Mouse (Mus musculus) G1E (cell line): ENCODE measurements around the gene Cacng7. TPM values are rescaled to one million over a fixed set of nuclear protein-coding genes. Genes with fewer than 3 reads are reported as not detected.

Experiments used
- ATAC-seq: 2 replicates; pipeline ENCODE4 v1.8.0; 2016; ENCODE audit warnings: mild to moderate bottlenecking; ENCODE audit not compliant: insufficient number of reproducible peaks, poor library complexity, low FRiP score, severe bottlenecking; ENCODE audit errors: extremely low read depth
- DNase-seq: peaks from one replicate; pipeline ENCODE4 v3.0.0; 2012; ENCODE audit warnings: low spot score
- H3K27me3 ChIP-seq: 2 replicates; pipeline ENCODE4 v1.6.1; 2012; ENCODE audit warnings: mild to moderate bottlenecking, low read length, inconsistent platforms; ENCODE audit not compliant: insufficient read depth
- H3K36me3 ChIP-seq: replicated peaks from 2 replicates; pipeline ENCODE3; 2012; ENCODE audit warnings: mild to moderate bottlenecking, inconsistent platforms
- H3K4me1 ChIP-seq: 2 replicates; pipeline ENCODE4 v1.6.1; 2012; ENCODE audit warnings: low read depth, low read length, inconsistent platforms, mixed read lengths; ENCODE audit not compliant: insufficient read depth
- H3K4me3 ChIP-seq: 2 replicates; pipeline ENCODE4 v1.5.1; 2012; ENCODE audit warnings: low read depth, mild to moderate bottlenecking, inconsistent platforms, low read length, moderate library complexity, mixed read lengths
- H3K9me3 ChIP-seq: replicated peaks from 2 replicates; pipeline ENCODE4 v1.6.1; 2012; ENCODE audit warnings: inconsistent platforms
- CTCF ChIP-seq: IDR thresholded peaks from 2 replicates; pipeline ENCODE4 v1.5.1; 2012; ENCODE audit warnings: low read depth, low read length, inconsistent platforms, mixed read lengths
- GATA1 ChIP-seq: IDR thresholded peaks from 2 replicates; pipeline ENCODE4 v1.6.1; 2012; ENCODE audit warnings: borderline replicate concordance, low read length, inconsistent platforms, mixed read lengths
- GATA2 ChIP-seq: IDR thresholded peaks from 2 replicates; pipeline ENCODE4 v1.6.1; 2012; ENCODE audit warnings: low read depth, low read length, inconsistent platforms, borderline replicate concordance
- POLR2AphosphoS5 ChIP-seq: IDR thresholded peaks from 2 replicates; pipeline ENCODE4 v1.6.1; 2012; ENCODE audit warnings: low read depth, low read length, inconsistent platforms; ENCODE audit not compliant: insufficient replicate concordance
- TAL1 ChIP-seq: conservative IDR thresholded peaks from 2 replicates; pipeline ENCODE4 v1.6.1; 2012; ENCODE audit warnings: low read depth, low read length, inconsistent platforms, mixed read lengths
- polyA plus RNA-seq: library from polyadenylated mRNA; stranded (reverse); fragments of >175 nt; gene quantifications from 2 replicates; pipeline ENCODE4 v1.2.3, GENCODE M21; 2012
- total RNA-seq, 2 experiments: library from RNA; stranded (forward) in 1 of 2; stranded (reverse) in 1 of 2; fragments of 200-1000 nt in 1 of 2; fragments of >200 nt in 1 of 2; fragmentation: Nextera tagmentation in 1 of 2; gene quantifications; 2 replicates each; pipeline ENCODE4 v1.2.3; 2014 to 2017

Cacng7 gene
- total and polyA plus RNA-seq, 3 experiments = 0.22 TPM; not detected in 2

- no peak for ATAC-seq
- no peak for DNase-seq
- Histone ChIP-seq H3K4me3 (no peak overlapping the region), H3K27me3 (no peaks in the 10 kb centered on the region), H3K36me3 (no peaks in the 10 kb centered on the region), H3K9me3 (peaks cover 3% of the 10 kb centered on the region; the same call in 1 of the 2 replicates), H3K4me1 (no peaks in the 10 kb centered on the region)
- no peak for TF ChIP-seq GATA2
- TF ChIP-seq GATA1 = no peak
- no peak for TF ChIP-seq CTCF
- no peak for TF ChIP-seq TAL1
- no peak for TF ChIP-seq POLR2AphosphoS5
These were observed 37.2 kb upstream of the Cacng7 start for GRCm38 (mm10) chr7:3295321-3296110.

DNA sequence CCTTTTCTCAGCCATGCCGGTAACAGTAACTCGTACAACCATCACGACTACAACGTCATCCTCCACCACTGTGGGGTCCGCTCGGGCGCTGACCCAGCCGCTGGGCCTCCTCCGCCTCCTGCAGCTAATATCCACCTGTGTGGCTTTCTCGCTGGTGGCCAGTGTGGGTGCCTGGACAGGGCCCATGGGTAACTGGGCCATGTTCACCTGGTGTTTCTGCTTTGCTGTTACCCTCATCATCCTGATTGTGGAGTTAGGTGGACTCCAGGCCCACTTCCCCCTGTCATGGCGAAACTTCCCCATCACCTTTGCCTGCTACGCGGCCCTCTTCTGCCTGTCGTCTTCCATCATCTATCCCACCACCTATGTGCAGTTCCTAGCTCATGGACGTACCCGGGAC is 36.0 kb upstream of the Cacng7 start:
- ATAC-seq (no peak), DNase-seq (no peak)
- Histone ChIP-seq H3K36me3 (no peaks in the 10 kb centered on the region), H3K4me1 (no peaks in the 10 kb centered on the region), H3K27me3 (no peaks in the 10 kb centered on the region), H3K9me3 (peaks cover 3% of the 10 kb centered on the region; the same call in 1 of the 2 replicates), H3K4me3 (no peak overlapping the region)
- no peak for TF ChIP-seq GATA1
- no peak for TF ChIP-seq TAL1
- no peak for TF ChIP-seq CTCF
- no peak for TF ChIP-seq POLR2AphosphoS5
- no peak for TF ChIP-seq GATA2

GRCm38 (mm10) chr7:3299941-3300617 is 32.7 kb upstream of the Cacng7 start:
- DNase-seq (no peak), ATAC-seq (no peak)
- peaks cover 3% of the 10 kb centered on the region; the same call in 1 of the 2 replicates for H3K9me3 ChIP-seq
- no peaks in the 10 kb centered on the region for H3K36me3 ChIP-seq
- TF ChIP-seq TAL1 (no peak), GATA2 (no peak), POLR2AphosphoS5 (no peak)
- peaks cover 4% of the 10 kb centered on the region; the same call in 1 of the 2 replicates for H3K27me3 ChIP-seq
- no peak overlapping the region for H3K4me3 ChIP-seq
- no peaks in the 10 kb centered on the region for H3K4me1 ChIP-seq

DNA sequence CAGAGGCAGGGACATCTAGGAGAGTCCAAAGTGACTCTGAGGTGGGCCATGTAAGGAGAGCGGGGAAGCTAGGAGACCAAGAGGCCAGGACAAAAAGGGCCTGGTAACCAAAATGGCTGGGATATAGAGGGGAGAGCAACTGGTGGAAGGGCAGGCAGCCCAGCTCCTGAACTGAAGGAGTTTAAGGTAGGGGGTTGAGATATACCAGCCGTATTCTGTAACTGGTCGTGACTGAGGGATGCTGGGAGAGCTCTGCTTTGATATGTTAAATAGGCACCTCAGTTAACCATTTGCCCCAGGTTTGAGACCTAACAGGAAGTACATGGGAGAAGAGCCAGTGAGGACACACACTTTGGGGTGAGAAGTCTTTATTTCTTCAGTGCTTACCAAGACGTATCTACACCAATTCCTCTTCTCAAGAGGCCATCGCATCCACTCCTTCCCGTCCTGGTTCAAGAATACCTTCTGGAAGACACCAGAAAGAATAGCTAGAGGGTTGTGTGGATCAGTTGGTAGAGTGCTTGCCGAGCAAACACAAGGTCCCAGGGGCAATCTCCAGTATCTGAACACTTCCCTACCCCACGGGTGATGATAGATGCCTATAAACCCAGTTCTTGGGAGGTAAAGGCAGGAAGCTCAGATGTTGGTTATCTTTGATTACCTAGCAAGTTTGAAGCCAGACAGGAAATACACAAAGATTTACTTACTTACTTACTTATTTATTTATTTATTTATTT is 31.7 kb upstream of the Cacng7 start:
- ATAC-seq (no peak), DNase-seq (no peak)
- H3K36me3 ChIP-seq = no peaks in the 10 kb centered on the region
- no peak overlapping the region for H3K4me3 ChIP-seq
- no peak for TF ChIP-seq POLR2AphosphoS5
- peaks cover 4% of the 10 kb centered on the region; the same call in 1 of the 2 replicates for H3K27me3 ChIP-seq
- peaks cover 3% of the 10 kb centered on the region; the same call in 1 of the 2 replicates for H3K9me3 ChIP-seq
- no peaks in the 10 kb centered on the region for H3K4me1 ChIP-seq

DNA sequence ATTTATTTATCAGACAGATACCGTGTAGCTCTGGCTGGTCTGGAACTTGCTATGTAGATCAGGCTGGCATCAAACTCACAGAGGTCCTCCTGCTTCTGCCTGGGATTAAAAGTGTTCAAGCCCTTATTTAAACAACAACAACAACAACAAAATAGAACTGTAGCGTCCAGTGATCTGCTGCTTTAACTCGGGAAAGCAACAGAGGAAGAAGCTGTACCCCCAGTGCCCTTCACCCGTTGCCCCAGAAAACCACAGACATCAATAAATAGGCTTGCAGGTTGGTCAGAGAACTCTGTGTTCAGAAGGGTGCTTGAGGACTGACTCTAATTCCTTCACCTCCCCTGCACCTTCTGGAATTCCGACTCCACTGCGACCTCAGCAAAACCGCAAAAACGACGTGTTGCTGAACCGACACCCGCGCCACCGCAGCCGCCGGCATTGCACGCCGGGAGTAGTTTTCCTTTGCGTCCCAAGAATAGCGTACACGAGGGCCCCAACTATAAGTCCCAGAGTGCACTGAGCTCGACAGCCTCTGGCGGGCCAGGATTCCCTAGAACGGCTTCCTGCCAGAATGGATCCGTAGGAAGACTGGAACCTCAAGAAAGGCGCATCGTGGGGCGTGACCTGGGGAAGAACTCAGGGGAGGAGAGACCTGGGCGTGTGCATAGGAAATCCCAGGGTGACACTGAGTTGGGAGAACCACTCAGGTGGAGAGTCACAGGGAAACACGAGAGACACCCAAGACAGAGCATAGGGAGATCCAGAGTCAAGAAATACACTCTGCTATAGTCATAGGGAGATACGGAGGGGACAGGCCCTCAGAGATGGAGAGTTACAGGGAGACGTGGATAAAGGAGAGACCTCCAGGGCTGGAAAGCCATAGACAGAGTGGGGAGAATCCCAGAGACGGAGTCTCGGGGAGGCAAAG is 30.9 kb upstream of the Cacng7 start:
- TF ChIP-seq CTCF (no peak), TAL1 (no peak), GATA1 (no peak), POLR2AphosphoS5 (no peak), GATA2 (no peak)
- no peak for DNase-seq
- no peaks in the 10 kb centered on the region for H3K4me1 ChIP-seq
- ATAC-seq = no peak
- H3K36me3 ChIP-seq = no peaks in the 10 kb centered on the region
- H3K9me3 ChIP-seq = peaks cover under 1% of the 10 kb centered on the region; the same call in 1 of the 2 replicates
- peaks cover 4% of the 10 kb centered on the region; the same call in 1 of the 2 replicates for H3K27me3 ChIP-seq
- no peak overlapping the region for H3K4me3 ChIP-seq
